Mouse (Mus musculus) embryonic stem cell, embryonic (primary cell): ENCODE data around the gene Mrps9.

Experiments
- CTCF ChIA-PET, 4 experiments: fragments of 300-600 bp in 2 of 4; fragments of 350-600 bp in 2 of 4; sonication (Branson Sonifier 250); formaldehyde crosslinking; loops; one replicate each; lab custom pipeline; 2022; ENCODE audit warnings: inconsistent platforms in 2 of 4; lab: Charles Lee
- POLR2A ChIA-PET, 4 experiments: fragments of 300-600 bp in 2 of 4; fragments of 350-600 bp in 2 of 4; sonication (Branson Sonifier 250); formaldehyde crosslinking; loops; one replicate each; lab custom pipeline; 2022; ENCODE audit warnings: antibody characterized with exemption in 4 of 4, inconsistent platforms in 1 of 4; lab: Charles Lee

Gene Mrps9

DNA sequence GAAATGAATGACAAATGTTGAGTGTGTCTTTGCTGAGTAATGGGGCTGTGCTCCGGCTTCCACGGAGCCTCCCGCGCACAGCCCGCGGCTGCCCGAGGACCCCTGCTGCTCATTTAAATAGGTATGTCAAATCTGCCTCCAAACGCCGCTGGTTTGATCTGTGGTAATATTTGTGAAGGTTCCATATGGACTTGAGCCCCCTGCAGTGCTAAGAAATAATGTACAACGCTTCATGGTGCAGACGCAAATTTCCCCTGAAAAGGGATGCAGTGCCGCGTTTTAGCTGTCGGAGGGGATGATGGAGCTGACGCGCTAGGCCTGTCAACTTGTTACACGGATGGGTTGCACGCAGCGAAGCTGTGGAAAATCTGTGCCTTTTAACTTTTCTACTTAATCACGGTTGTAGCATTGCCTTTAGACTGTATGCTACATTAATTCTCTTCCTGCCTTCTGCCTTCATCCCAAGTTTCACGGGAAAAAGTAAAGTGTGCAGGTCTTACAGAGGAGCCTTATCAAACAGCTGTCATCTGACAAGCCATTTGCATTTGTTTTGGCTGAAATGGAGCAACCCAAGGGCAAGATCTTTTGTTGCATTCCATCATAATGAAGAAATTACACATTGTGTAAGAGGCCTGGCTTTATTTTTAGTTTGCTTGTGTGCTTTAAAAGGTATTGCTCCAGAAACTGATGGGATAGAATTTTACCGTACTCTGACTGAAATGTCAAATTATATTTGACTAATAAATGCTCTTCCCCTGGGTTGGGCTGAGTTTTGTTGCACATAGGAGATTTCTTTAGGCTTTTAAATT, 37.7 kb downstream of the Mrps9 start:
- ChIA-PET CTCF (interaction anchor here in 1 of 4 experiments (0.5 kb wide), 1 partner anchor 81 kb away, joined by 3 read pairs; no protein-coding TSS in a partner anchor), POLR2A (interaction anchor here in 3 of 4 experiments (0.6 to 1.3 kb wide), 4 partner anchors 13 to 1461 kb away, joined by 3 to 5 read pairs (median 3); no protein-coding TSS in a partner anchor)

DNA sequence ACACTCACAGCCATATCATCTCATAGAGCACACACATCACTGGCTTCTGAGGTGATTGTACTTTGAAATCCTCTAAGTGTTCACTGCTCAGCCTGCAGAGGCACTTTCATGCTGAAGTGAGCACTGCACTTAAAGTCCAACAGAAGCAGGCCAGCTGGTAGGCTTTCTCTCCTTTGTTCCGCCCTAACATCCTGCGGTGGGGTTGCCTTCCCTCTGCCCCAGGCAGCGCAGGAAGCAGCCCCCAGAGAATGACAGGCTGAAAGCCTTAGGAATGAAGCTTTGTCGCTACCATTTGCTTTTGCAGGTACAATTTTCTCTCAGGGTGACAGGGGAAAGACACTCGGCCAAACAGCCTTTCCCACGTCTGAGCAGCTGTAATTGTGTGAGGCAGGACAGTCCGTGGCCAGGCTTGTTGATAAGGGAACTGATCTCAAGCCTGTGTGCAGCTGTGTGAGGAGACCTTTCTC, 38.4 kb downstream of the Mrps9 start:
- ChIA-PET CTCF (interaction anchor here in 1 of 4 experiments (0.5 kb wide), 1 partner anchor 80 kb away, joined by 3 read pairs; no protein-coding TSS in a partner anchor), POLR2A (interaction anchor here in 1 of 4 experiments (0.7 to 1.4 kb wide), 4 partner anchors 16 to 38 kb away, joined by 3 to 7 read pairs (median 3); partner anchors contain the start of gene Mrps9)

DNA sequence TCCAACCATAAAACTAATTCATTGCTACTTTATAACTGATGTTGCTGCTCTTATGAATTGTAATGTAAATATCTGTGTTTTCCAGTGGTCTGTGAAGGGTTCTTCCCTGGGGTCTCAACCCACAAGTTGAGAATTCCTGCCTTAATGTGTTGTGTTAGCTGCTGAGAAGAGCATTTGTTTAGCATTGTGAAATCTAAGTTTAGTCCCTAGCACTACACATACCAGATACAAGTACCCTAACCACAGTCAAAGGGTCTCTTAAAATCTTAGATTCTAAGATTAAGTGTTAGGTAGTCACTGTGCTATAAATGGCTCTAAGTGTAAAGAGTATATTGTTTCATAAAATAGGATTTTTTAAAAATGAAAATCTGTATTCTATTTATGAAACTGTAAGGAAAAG, 43.7 kb downstream of the Mrps9 start:
- CTCF ChIA-PET, result no interaction called here
- POLR2A ChIA-PET, result no interaction called here

DNA sequence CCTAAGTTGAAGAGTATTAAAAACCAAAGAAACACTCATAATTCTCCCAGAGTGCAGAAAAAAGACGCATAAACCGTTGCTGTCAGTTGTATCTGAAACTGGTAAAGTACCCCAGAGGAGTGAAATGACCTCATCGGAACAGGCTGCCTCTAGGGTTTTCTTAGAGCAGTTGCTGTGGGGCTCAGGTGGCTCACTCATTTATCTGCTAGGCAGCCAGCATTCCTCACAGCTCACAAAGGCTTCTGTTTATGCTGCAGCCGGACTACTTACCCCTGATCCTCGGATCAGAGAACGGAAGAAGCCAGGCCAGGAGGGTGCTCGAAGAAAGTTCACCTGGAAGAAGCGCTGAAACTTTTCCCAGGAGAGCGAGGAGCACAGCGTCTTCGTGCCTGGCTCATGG, 54.1 kb downstream of the Mrps9 start:
- ChIA-PET POLR2A (interaction anchor here in 1 of 4 experiments (0.8 kb wide), 1 partner anchor 15 kb away, joined by 3 read pairs; no protein-coding TSS in a partner anchor), CTCF (no interaction called here)

DNA sequence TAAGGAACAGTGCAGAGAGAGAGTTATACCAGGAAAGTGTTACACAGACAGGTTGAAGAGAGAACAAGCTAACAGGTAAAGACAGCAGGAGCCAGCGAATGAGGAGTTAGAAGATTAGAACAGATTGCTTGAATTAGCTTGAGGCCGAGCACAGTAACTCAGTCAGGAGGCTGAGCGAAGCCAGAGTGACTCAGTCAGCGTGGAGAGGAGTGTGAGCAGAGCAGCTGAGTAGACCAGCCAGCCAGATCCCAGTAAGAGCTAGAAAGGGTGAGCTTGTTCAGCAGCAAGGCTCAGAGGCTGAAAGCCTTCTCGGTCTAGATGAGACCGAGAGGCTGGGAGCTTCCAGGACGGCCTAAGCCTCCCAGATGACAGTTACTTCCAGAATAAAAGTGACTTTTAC, 55.7 kb downstream of the Mrps9 start:
- POLR2A ChIA-PET, result interaction anchor here in 2 of 4 experiments (0.8 to 1.6 kb wide), 4 partner anchors 17 to 212 kb away, joined by 3 to 7 read pairs (median 4); partner anchors contain the start of gene Pou3f3 (in 1 of the 2)
- CTCF ChIA-PET, result interaction anchor here in 1 of 4 experiments (0.6 kb wide), 1 partner anchor 157 kb away, joined by 7 read pairs; no protein-coding TSS in a partner anchor

DNA sequence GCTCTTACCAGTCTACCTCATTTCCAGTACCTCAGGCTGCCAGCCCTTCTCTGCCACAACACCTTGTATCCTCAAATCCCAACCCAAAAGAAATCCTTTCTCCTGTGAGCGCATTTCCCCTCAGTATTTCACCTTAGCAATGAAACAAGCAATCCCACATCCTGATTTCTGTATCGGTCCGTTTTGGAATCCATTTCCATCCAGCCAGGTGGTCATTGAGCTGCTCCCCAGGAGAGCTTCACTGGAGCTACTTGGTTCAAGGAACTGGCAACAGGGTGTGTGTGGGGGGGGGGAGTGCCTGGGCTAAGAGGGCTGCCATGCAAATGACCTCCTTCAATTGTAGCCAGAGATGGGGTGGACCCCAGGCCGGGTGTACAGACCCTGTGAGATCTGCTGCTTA, 56.1 kb downstream of the Mrps9 start:
- POLR2A ChIA-PET, result interaction anchor here in 2 of 4 experiments (0.8 to 1.6 kb wide), 5 partner anchors 18 to 212 kb away, joined by 3 to 7 read pairs (median 3); partner anchors contain the start of gene Pou3f3 (in 1 of the 2)
- CTCF ChIA-PET, result interaction anchor here in 1 of 4 experiments (0.6 kb wide), 1 partner anchor 156 kb away, joined by 7 read pairs; no protein-coding TSS in a partner anchor

DNA sequence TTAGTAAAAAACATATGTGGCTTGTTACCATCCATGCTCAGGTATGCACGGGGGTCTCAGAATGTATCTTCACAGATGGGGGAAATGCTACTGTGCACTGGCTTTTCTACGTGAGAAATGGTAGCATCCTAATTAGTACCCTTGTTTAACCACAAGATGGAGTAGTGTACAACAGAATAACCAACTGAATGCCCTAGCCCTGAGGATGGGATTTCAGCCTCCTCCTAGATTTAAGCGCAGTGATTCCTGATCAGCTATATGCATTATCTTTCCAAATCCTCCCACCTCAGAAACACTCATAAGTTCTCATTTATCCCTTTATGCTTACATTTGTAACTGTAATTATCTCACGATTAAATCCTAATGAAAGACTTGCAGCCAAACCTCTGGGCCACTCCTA, 64.0 kb downstream of the Mrps9 start:
- CTCF ChIA-PET, result interaction anchor here in 3 of 4 experiments (0.6 to 1.5 kb wide), 7 partner anchors 136 to 1083 kb away, joined by 3 to 6 read pairs (median 3); no protein-coding TSS in a partner anchor
- POLR2A ChIA-PET, result no interaction called here

DNA sequence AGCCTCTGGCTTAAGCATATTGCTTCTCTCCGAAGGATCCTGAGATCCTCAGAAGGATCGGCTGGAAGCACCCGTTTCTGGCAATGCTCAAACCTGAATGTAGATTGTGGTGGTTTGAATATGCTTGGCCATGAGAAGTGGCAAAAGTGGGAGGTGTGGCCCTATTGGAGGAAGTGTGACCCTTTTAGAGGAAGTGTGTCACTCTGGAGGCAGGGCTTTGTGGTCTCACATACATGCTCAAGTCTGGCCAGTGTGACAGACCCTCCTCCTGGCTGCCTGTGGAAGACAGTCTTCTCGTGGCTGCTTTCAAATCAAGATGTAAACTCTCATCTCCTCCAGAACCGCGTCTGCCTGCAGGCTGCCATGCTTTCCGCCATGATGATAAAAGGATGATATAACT, 65.7 kb downstream of the Mrps9 start:
- ChIA-PET CTCF (no interaction called here), POLR2A (interaction anchor here in 1 of 4 experiments (0.6 kb wide), 1 partner anchor 41 kb away, joined by 4 read pairs; no protein-coding TSS in a partner anchor)

DNA sequence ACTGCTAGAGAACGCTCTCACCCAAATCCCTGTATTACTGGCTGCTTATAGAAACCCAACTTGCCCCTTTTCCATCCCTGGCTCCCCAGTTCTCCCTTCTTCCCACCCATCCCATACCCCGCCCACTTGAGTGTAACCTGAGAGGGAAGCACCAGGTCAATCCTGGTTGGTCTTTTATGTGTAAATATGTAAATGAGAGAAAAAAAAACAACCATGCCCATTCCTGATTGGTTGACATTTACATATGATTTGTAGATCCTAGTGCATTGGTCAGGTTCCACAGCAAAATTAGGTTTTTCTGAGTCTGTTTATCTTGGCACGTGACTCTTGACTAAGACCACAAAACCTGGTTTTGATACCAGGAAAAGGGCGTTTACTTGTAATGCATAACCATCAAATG, 66.9 kb downstream of the Mrps9 start:
- ChIA-PET POLR2A (no interaction called here), CTCF (no interaction called here)

DNA sequence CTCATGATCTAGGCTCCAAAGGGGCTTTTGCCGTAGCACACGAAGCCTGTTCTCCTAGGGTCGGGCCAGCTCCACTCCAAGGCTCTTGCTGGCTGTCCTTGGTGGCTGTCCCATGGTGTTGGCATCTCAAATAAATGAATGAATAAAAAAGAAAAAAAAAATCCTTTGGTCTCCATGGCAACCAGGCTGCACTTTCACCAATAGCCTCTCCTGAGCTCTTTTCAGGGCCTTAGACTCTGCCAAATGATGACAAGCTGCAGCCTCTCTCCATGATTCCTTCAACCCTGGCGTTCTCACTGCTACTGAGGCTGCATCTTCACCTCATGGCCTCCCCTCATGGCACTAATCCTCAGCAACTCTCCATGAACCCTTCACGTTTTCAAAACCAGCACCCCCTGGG, 72.9 kb downstream of the Mrps9 start:
- ChIA-PET CTCF (no interaction called here), POLR2A (interaction anchor here in 1 of 4 experiments (1.0 kb wide), 1 partner anchor 60 kb away, joined by 3 read pairs; no protein-coding TSS in a partner anchor)

DNA sequence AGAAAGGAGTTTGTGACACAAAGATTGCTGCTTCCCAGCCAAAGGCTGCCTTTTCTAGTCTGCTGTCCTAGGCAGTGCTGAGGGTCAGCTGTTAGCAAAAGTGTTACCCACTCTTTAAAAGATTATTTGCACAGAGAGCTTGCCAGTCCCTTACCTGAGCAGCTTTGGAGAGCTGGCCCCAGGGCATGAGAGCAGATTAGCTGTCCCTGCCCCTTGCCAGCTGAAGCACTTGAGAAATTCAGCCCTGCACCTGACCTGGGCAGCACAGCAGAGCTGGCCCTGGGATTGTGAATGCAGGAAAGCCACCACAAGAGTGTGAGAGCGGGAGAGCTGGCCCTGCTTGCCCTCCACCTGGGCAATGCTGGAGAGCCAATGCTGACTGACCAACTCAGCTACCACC, 82.6 kb downstream of the Mrps9 start:
- ChIA-PET POLR2A (no interaction called here), CTCF (no interaction called here)

DNA sequence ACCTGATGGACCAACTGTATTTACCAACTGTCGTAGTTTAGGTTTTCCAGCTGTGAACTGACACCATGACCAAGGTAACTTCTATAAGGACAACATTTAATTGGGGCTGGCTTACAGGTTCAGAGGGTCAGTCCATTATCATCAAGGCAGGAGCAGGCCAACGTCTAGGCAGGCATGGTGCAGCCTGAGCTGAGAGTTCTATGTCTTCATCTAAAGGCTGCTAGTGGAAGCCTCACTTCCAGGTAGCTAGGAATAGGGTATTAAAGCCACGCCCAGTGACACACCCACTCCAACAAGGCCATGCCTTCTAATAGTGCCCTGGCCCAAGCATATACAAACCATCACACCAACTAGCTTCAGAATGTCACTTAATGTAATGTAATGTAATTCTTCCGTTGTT, 97.5 kb downstream of the Mrps9 start:
- ChIA-PET POLR2A (no interaction called here), CTCF (no interaction called here)

DNA sequence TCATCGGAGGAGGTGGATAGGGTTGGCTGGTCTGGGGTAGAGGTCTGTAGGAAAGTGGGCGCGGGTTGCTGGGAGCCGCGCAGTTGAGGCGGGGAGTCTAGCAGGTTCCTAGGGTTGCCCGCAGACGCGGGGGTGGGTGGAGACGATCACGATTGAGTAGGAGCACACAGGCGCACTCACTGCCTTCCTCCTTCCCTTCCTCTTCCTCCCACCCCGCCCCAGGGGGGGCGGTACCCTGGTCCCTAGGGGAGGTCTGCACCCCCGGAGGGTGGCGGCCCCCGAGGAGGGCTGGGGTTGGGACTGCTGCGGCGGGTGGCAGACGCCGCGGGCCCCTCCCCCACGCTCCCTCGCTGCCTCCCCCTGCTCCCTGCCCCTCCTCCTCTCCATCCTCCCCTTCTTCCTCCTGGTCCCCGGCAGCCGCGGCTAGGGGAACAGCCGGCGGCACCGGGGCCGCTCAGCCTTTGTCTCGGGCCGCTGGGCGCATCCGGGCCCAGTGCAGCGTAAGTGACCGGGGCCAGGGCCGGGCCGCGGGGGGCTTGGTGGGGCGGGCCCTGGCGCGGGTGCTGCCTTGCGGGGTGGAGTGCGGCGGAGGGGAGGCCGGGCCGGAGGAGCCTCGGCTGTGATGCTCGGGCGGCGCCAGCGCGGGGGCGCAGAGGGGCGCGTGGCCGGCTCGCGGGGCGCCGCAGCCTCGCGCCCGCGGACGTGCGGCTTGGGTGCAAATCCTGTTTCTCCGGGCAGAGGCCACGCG, 101.9 kb downstream of the Mrps9 start, which contains the start of gene Gpr45:
TSS of gene Gpr45 (plus strand) at position 139 of the 748 bp plus-strand sequence.
- CTCF ChIA-PET, result no interaction called here
- POLR2A ChIA-PET, result no interaction called here

DNA sequence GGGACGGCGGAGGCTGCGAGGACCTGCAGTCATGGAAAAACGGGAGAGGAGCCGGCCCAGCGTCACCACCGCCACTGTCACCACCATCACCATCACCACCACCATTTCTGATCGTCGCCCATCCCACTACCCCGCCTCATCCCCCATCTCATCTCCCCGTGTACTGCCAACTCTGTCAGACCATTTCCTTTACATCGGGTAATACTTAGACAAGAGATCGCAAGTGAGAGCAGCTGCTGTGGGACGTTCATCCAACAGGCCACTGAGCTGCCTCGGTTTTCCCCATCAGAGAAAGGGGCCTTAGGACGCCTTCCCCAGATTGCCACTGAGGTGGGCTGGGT, 102.4 kb downstream of the Mrps9 start:
- ChIA-PET POLR2A (no interaction called here), CTCF (interaction anchor here in 1 of 4 experiments (0.6 kb wide), 1 partner anchor 181 kb away, joined by 6 read pairs; no protein-coding TSS in a partner anchor)
